Mouse (Mus musculus) gastrocnemius, adult 2 months (tissue): ENCODE measurements at regions not wholly inside any gene's neighbourhood (a gene's known extent, or its start where the extent isn't known, plus 50 kb on each side); places are given as distances from the start of the nearest gene placed in this dataset.

ENCODE experiments used
- DNase-seq: peaks from one replicate; pipeline ENCODE4 v3.0.0; 2022
- H3K27ac ChIP-seq: fragments of 200-600 bp; 2 replicates; pipeline ENCODE4 v1.8.1; 2022; ENCODE audit warnings: mild to moderate bottlenecking
- H3K4me3 ChIP-seq: fragments of 200-600 bp; 2 replicates; pipeline ENCODE4 v1.8.1; 2022; ENCODE audit warnings: mild to moderate bottlenecking, moderate library complexity
- CTCF ChIP-seq: fragments of 200-600 bp; IDR thresholded peaks from 2 replicates; pipeline ENCODE4 v1.8.1; 2022; ENCODE audit warnings: antibody characterized with exemption, mild to moderate bottlenecking, moderate library complexity
- intact Hi-C: fragments of 180-260 bp; cut with DNase I; formaldehyde crosslinking; loops from one replicate; pipeline ENCODE4 v1.15.1; 2025

DNA sequence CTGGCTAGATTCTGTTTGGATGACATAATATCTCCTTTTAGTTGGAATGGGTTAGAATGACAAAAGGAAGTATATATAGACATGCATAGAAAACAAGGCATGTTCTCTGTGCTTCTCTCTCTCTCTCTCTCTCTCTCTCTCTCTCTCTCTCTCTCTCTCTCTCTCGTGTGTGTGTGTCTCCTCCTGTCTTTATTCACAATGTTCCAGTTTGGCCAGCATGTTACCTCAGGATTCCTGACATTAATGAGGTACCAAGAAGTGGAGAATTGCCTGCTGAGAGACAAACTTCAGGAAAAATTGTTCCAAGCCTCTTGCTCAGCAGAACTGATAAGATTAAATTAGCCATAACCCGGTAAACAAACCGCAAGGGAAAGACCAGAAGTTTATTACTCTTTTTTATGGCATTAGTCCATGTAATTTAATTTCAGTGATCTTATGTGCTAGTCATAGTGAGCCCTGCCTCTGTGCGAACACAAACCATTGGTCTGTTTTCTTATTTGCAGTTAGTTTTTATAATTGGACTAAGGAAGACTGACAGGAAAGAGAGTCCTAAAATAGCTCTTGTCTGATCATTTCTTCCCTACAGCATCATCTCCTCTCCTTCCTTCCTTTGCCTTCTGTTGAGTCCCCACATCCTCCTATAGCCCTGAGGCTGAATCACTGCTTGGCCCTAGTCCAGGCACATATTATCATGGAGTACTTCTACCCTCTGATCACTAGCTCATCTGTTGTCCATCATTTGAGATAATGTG, 323.5 kb upstream of the 1700056E22Rik start:
- no peak overlapping the region for H3K4me3 ChIP-seq
- DNase-seq: no peak
- no peak for TF ChIP-seq CTCF
- intact Hi-C loops: no loop called here
- H3K27ac ChIP-seq: no peak overlapping the region

GRCm38 (mm10) chr1:184353832-184354449, 319.8 kb upstream of the 1700056E22Rik start:
- H3K4me3 ChIP-seq: no peak overlapping the region
- H3K27ac ChIP-seq: no peak overlapping the region
- intact Hi-C loops: no loop called here
- TF ChIP-seq CTCF: no peak
- DNase-seq: no peak

DNA sequence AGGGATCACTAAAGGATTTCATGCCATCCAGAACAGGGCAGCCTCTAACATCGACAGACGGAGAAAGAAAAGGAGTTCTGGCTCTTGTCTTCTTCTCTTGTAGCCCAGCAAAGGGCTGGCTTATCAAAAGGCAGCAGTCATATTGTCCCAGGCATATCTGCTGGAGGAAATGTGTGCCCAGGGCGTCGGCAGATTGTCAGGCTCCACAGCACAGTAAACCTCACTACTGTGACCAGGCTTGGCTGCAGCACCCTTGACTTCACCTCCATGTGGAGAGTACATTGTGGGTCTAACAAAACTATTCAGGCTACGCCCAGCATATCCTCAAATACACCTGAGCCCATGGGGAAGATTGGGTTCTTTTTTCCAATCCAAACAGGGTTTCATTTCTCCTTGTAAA, 317.7 kb upstream of the 1700056E22Rik start:
- DNase-seq: no peak
- intact Hi-C loops: no loop called here
- Histone ChIP-seq H3K4me3 (no peak overlapping the region), H3K27ac (no peak overlapping the region)
- TF ChIP-seq CTCF: no peak

GRCm38 (mm10) chr1:184344829-184345228, 310.7 kb upstream of the 1700056E22Rik start:
- intact Hi-C loops: no loop called here
- peak overlapping the region; percentile 20; the same call in 1 of the 2 replicates for H3K27ac ChIP-seq
- no peak for DNase-seq
- TF ChIP-seq CTCF: no peak
- H3K4me3 ChIP-seq: no peak overlapping the region

DNA sequence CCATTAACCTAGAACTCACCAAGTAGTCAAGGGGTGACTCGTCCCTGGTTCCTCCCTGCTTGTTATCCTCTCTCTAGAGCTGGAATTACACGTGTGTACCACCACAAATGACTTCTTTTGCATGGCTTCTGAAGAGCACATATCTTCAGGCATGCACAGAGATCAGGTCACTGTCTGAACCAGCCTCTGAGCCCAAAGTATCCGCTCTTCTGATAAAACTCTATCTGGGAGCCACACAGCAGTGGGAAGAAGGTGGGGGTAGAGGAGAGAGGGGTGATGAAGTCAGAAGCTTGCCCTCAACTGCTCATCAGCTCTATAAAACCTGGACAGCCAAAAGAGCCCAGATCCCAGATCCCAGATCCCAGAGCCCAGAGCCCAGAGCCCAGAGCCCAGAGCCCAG, 301.9 kb upstream of the 1700056E22Rik start:
- H3K4me3 ChIP-seq: no peak overlapping the region
- no peak overlapping the region for H3K27ac ChIP-seq
- TF ChIP-seq CTCF: no peak
- DNase-seq: no peak
- intact Hi-C loops: no loop called here

- DNase-seq: no peak
- no peak overlapping the region for H3K27ac ChIP-seq
These were observed 301.2 kb upstream of the 1700056E22Rik start for GRCm38 (mm10) chr1:184335281-184335680.

DNA sequence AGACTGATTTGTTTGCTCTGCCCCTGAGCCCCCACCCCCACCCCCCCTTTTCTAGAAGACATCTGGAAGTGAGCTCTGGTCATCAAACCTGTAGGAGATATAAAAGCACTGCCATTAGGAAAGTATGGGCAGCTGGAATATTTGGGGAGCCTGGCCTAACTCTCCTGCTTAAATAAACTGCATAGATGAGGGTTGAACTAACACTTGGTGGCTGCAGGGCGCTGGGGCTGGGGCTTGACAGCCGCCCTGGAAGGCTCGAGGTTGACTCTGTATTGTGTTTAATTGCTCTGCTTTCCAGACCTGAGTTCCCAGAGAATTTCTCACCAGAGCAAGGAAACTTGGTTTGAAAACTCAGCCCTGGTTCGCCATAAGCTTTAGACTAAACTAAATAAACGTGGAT, 300.7 kb upstream of the 1700056E22Rik start:
- intact Hi-C loops: no loop called here
- DNase-seq: no peak
- no peak for TF ChIP-seq CTCF
- no peak overlapping the region for H3K27ac ChIP-seq
- no peak overlapping the region for H3K4me3 ChIP-seq

More at GRCm38 (mm10) chr1:184335281-184335680, 301.2 kb upstream of the 1700056E22Rik start:
- no peak overlapping the region for H3K4me3 ChIP-seq
- intact Hi-C loops: no loop called here
- TF ChIP-seq CTCF: no peak

DNA sequence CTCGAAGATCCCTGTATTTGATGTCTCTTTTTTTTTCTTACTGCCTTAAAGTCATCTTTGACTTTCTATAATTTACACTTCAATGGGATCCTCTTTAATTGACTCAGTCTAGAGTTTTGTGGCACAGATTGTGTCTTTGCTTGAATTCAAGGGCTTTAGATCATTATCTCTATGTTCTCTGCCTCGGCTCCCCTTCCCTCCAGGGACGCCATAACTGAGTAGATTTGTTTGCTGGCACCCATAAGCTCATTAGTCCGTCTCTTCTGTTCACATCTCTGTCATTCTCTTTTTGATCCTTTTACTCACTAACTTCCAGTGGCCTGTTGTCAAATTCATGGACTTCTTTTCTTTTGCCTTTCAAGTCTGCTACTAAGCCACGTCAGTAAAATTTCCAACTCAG, 299.0 kb upstream of the 1700056E22Rik start:
- intact Hi-C loops: no loop called here
- no peak for TF ChIP-seq CTCF

GRCm38 (mm10) chr1:184330516-184331350, 296.6 kb upstream of the 1700056E22Rik start:
- peak; percentile 54 for DNase-seq
- no peak overlapping the region for H3K4me3 ChIP-seq
- intact Hi-C loops: no loop called here
- H3K27ac ChIP-seq: peak overlapping the region; percentile 46; the same call in 1 of the 2 replicates
- no peak for TF ChIP-seq CTCF

More for the DNA sequence above, 299.0 kb upstream of the 1700056E22Rik start:
- no peak overlapping the region for H3K27ac ChIP-seq
- H3K4me3 ChIP-seq: no peak overlapping the region
- no peak for DNase-seq

DNA sequence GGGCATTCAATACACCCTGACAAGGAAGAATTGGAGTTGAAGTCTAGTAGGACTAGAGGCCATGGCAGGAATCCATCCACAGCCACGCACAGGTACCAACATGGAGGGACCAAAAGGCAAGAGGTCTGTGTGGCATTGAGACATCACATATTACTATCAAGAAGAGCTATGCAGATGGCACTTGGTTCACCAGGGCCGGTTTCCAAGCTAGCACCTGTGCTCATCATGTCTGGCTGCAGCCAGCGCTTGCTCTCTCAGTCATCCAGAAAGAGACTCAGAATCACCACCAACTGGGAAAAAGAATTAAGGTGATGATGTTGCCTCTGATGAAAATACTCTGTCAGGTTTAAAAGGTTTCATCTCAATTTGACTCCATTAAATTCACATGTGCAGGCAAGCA, 292.1 kb upstream of the 1700056E22Rik start:
- DNase-seq: no peak
- H3K4me3 ChIP-seq: no peak overlapping the region
- intact Hi-C loops: no loop called here
- no peak for TF ChIP-seq CTCF
- H3K27ac ChIP-seq: no peak overlapping the region

DNA sequence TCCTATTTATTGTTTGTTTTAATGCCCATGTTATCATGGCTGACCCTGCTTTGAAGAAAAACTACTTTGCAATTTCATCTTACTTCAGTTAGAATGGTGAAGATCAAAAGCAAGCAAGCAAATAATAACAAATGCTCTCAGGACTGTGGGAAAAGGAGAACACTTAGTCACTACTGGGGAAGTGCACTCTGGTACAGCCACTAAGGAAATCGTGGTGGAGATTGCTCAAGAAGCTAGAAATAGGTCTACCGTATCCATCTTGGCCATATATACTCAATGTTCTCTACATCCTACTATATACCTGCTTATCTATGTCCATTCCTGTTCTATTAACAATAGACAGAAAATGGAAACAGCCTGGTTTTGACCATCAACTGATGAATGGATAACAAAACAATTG, 290.1 kb upstream of the 1700056E22Rik start:
- no peak for DNase-seq
- intact Hi-C loops: no loop called here
- Histone ChIP-seq H3K4me3 (no peak overlapping the region), H3K27ac (no peak overlapping the region)
- no peak for TF ChIP-seq CTCF

DNA sequence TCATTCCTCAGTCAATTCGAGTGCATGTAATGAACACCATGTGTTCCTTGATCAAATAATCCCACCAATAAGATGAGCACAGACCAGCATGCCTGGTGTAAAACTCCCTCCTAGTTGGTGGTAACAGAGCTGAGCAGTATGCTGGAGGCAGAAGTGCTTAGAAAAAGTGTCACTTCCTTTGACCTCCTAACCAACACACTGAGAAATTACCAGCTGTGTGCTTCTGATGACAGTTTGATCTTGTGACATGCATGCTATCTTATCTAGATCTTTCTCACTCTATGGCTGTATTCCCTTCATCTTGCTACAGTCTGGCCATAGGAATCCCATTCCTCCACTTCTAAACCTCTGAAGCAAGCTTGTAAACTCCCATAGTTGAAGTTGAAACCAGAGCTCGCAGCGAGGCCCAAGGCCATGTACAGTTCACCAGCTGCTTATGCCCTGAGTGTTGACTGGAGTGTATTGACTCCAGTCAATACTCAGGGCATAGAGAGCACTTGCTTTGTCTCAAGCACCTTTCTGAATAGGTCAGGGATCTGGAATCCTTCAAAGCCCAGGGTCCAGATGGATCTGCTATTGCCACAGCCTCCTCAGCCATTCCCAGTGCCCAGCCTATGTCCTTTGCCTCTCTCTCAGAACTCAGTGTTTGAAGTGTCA, 286.5 kb upstream of the 1700056E22Rik start:
- H3K4me3 ChIP-seq: no peak overlapping the region
- no peak overlapping the region for H3K27ac ChIP-seq
- intact Hi-C loops: no loop called here
- no peak for TF ChIP-seq CTCF
- no peak for DNase-seq
